Mouse (Mus musculus): ENCODE data around the gene Pgpep1.

Pgpep1 gene

GRCm38 (mm10) chr8:70660273-70660725 is at the start of gene Pgpep1:
Pgpep1 (minus strand) TSS chr8:70660388.
- peak; percentile 56 for DNase-seq

DNA sequence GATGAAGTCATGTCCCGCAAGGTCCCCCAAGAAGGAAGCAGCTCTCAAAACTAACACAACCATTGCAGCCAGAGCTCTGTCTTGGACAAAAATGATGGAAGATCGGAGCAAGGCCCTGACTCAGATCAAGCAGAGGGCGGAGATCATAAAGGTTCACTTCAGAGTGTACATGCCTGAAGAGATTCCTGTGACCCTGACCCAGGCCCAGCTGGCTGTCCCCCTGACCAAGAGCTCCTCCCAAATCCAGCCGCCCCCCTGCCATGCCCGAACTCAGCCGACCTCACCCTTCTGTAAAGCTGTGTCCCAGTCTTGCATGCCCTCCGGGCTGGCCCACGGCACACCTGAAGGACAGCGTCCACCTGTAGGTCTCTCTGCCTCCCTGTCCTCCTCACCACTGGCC is 49.6 kb upstream of the Pgpep1 start:
- no peak for DNase-seq

GRCm38 (mm10) chr8:70708281-70708680 is 48.1 kb upstream of the Pgpep1 start:
- DNase-seq, result no peak

DNA sequence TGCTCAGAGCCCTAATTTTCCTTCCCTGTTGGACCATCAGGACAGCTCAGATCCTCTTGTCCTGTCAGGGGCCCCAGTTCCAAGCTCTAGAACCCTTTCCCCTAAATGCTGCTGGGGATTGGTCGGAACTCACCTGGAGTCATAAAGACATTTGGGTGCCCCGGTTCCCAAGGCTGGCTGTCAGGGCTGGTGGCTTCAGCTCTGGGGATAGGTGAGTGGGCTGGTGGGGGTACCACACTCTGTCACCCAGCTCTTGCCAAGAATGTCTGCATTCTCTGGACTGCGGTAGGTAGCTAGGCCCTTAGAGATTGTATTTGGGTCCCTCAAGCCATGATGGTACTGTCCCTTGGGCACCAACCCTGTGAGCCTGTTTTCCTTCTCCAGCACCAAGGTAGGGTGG is 43.1 kb upstream of the Pgpep1 start, which contains the start of gene Iqcn:
Gene Iqcn (plus strand): TSS at position 171 of the 400 bp plus-strand sequence.
- no peak for DNase-seq

- DNase-seq, result no peak
Observed at GRCm38 (mm10) chr8:70702842-70703182, 42.6 kb upstream of the Pgpep1 start.

DNA sequence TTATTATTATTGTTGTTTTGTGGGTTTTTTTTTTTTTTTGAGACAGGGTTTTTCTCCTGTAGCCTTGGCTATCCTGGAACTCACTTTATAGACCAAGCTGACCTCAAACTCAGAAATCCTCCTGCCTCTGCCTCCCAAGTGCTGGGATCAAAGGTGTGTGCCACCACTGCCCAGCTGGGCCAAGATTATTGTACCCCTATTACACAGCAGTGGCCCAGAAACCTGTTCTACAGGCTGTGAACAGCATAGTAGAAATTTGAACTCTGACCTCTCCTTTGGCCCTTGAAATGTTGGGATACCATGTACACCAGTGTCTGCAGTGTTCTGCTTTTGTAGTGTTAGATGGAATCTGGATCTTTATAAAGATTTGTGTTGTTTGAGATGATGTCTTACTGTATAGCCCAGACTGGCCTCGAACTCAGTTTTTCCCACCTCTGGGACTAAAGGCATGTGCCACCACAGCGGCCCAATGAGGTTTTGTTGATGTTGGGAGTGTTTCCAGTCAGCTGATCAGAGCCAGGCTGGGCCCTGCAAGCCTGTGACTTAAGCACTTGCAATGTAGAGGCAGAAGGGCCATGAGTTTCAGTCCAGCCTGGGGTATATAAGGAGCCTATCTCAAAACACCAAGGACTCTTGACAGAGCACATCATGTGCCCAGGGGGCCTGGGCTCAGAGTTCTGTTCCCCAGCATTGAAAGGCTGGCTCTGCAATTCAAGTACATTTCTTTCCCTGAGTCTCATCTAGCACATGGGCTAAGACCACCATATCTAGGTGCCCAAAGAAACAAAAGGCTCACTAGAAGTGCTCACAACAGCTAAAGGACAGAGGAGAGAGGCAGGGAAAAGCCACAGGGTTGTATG is 42.0 kb upstream of the Pgpep1 start:
- DNase-seq, result no peak

- peak; percentile 30 for DNase-seq
Observed at GRCm38 (mm10) chr8:70701048-70701981, 41.1 kb upstream of the Pgpep1 start.

GRCm38 (mm10) chr8:70700555-70700922 is 40.4 kb upstream of the Pgpep1 start:
- peak; percentile 97 for DNase-seq

DNA sequence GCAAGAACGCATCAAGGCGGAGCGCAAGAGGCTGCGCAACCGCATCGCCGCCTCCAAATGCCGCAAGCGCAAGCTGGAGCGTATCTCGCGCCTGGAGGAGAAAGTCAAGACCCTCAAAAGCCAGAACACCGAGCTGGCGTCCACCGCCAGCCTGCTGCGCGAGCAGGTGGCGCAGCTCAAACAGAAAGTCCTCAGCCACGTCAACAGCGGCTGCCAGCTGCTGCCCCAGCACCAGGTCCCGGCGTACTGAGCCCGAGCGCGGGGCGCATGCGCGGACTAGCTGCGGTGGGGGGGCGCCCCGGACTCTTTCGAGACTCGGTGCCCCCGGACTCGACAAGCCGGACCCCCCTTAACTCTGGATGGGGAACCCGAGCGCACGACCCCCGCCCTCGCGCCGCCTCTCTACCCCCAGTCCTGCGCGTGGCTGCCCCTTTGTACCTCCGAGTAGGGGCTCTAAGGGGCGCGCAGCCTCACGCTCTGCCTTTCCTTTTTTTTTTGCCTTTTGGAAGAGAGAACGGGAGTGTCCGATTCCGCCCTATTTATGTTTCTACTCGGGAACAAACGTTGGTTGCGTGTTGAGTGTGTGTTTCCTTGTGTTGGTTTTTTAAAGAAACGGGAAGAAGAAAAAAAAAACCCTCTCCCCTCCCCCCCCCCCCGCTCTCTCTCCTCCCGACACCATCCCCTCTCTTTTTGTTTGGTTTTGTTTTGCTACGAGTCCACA is 39.8 kb upstream of the Pgpep1 start:
- peak; percentile 92 for DNase-seq

- no peak for DNase-seq
Observed at GRCm38 (mm10) chr8:70699116-70699833, 39.1 kb upstream of the Pgpep1 start.

GRCm38 (mm10) chr8:70698310-70699109 is 38.3 kb upstream of the Pgpep1 start, which contains the start of gene Jund:
Jund (plus strand) TSS chr8:70698949.
- DNase-seq, result peak; percentile 100

DNA sequence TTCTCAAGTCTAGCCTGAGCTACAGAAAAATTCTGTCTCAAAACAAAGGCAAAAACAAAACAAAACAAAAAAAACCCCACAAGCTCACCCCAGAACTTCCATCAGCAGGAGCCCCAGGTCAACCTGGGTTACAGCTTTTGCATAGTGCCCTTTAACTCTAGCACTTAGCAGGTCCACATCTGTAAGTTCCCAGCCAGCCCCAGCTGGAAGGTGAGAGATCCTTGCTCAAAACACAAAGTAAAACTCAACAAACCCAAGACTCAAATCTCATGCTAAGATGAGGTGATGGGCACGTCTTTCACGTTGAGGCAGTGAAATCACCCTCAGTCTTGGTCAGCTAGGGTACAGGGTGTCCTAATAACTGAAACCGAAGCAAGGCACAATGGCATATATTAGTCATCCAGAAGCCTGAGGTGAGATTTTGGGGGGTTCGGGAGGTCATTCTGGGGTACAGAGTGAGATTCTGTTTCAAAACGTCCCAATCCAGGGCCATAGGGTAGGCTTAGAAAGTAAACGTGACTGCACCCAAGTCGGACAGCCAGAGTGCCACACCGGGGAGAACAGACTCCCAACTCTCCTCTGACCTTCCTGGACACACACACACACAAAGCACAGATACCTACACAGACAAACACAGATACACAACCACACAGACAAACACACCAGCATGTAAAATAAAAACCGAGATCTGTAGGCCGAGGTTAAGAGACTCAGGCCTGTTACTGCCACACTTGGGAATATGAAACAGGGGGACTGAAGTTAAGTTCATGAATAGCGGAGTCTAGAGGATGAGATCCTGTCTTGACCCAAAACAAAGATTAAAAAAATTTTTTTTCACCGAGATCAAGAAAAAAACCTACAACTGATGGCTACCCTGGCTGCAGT is 37.4 kb upstream of the Pgpep1 start:
- DNase-seq, result peak; percentile 33

DNA sequence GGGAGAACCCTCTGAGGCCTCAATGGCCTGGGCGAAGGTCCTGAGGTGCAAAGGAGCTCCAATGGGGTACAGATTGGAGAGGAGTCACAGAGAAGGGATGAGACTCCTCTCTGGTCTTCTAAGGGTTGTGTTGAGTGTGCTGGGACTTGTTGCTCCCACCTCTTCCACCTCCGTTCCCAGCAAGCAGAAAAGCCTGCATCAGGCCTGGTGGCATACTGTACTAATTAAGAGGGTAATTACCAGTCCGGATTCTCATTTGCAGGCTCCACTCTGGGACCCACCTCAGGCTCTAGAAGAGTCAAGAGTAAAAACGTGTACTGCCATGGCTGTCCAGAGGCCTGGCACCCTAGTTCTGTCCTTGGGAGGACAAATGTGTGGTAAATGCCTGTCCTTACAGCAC is 36.8 kb upstream of the Pgpep1 start:
- no peak for DNase-seq

- DNase-seq, result peak; percentile 89
Observed at GRCm38 (mm10) chr8:70696019-70696885, 36.1 kb upstream of the Pgpep1 start.

DNA sequence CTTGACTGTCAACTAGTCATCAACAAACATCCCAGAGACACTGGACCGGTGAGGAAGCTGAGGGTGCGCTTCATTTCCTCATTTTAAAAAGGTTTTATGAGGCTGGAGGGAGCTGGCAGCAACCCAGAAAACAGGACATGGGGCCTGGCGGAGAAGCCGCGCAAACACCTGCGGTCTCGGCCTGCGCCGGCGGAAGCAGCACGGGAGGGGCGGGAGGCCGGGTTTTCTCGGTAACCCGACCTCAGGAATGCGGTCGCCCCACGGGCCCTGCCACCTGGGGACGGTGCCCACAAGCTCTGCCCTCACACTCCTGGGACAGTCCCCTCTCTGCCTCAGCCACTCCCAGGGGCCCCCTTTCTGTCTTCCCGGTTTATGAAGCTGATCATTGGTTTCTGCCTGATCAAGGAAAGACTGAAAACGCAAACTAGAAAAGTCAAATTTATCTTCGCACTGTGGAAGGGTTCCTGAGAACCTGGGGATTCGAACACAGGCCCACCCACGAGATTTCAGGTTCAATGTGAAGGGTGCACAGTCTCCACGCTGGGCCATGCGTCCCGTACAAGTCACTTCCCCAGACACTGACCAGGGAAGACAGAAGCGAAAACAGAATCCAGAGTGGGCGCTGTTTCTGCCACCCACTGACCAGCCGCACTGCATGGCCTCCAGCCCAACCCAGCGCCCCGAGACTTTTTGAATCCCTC is 35.3 kb upstream of the Pgpep1 start:
- peak; percentile 92 for DNase-seq

GRCm38 (mm10) chr8:70693636-70694035 is 33.4 kb upstream of the Pgpep1 start:
- peak; percentile 44 for DNase-seq

- DNase-seq, result no peak
Observed at GRCm38 (mm10) chr8:70691727-70692231, 31.6 kb upstream of the Pgpep1 start.

GRCm38 (mm10) chr8:70691230-70691629 is 31.0 kb upstream of the Pgpep1 start:
- no peak for DNase-seq
